Mouse (Mus musculus) limb, embryonic 12.5 days (tissue): ENCODE measurements around the gene Cux2. TPM values are rescaled to one million over a fixed set of nuclear protein-coding genes. Genes with fewer than 3 reads are reported as not detected.

ENCODE experiments used
- ATAC-seq: fragments of 200-750 bp; cut with Nextera tagmentation; 2 replicates; pipeline ENCODE4 v1.8.0; 2017; ENCODE audit warnings: low read depth, moderate TSS enrichment; ENCODE audit not compliant: insufficient number of reproducible peaks, insufficient read depth, low FRiP score, low TSS enrichment
- H3K27ac ChIP-seq: fragments of 300-500 bp; sonication (generic); 2 replicates; pipeline ENCODE4 v1.5.1; 2016; ENCODE audit warnings: mild to moderate bottlenecking, moderate library complexity
- H3K27me3 ChIP-seq: fragments of 300-500 bp; sonication (generic); 2 replicates; pipeline ENCODE4 v1.6.1; 2016; ENCODE audit warnings: mild to moderate bottlenecking, moderate library complexity
- H3K36me3 ChIP-seq: fragments of 300-500 bp; sonication (generic); 2 replicates; pipeline ENCODE4 v1.6.1; 2016; ENCODE audit warnings: mild to moderate bottlenecking, moderate library complexity
- H3K4me1 ChIP-seq: fragments of 300-500 bp; sonication (generic); replicated peaks from 2 replicates; pipeline ENCODE4 v1.6.1; 2016
- H3K4me2 ChIP-seq: fragments of 300-500 bp; sonication (generic); 2 replicates; pipeline ENCODE4 v1.6.1; 2016; ENCODE audit warnings: mild to moderate bottlenecking, moderate library complexity
- H3K4me3 ChIP-seq: fragments of 300-500 bp; sonication (generic); replicated peaks from 2 replicates; pipeline ENCODE4 v1.5.1; 2016; ENCODE audit warnings: mild to moderate bottlenecking
- H3K9ac ChIP-seq: fragments of 300-500 bp; sonication (generic); replicated peaks from 2 replicates; pipeline ENCODE4 v1.6.1; 2016; ENCODE audit warnings: mild to moderate bottlenecking, moderate library complexity
- H3K9me3 ChIP-seq: fragments of 300-500 bp; sonication (generic); 2 replicates; pipeline ENCODE4 v1.6.1; 2016; ENCODE audit warnings: mild to moderate bottlenecking, moderate library complexity
- WGBS: fragments of 180-500 bp; shearing (Covaris S2); methylation state at CpG from one replicate; pipeline ENCODE4 v1.1.7; 2016; 5-methylcytosine and 5-hydroxymethylcytosine counted together
- polyA plus RNA-seq: library from polyadenylated mRNA; unstranded; fragments of >200 nt; fragmentation: Nextera tagmentation; extraction: Ambion mirVana; gene quantifications from 2 replicates; pipeline ENCODE4 v1.2.1, GENCODE M21; 2016

The Cux2 gene
- polyA plus RNA-seq, 1 experiment from 2014 or later = 5.0 TPM

- no peak overlapping the region for H3K9ac ChIP-seq
- H3K27ac ChIP-seq = no peak overlapping the region
- H3K4me1 ChIP-seq = peaks cover 23% of the 10 kb centered on the region
- ATAC-seq = no peak
- no peaks in the 10 kb centered on the region for H3K36me3 ChIP-seq
- H3K27me3 ChIP-seq = peaks cover 22% of the 10 kb centered on the region; the same call in 1 of the 2 replicates
- H3K4me3 ChIP-seq = no peak overlapping the region
- no peak overlapping the region for H3K4me2 ChIP-seq
- WGBS = 78% methylated on average over 14 of the region's 14 CpGs
- H3K9me3 ChIP-seq = peaks cover 7% of the 10 kb centered on the region; the same call in 1 of the 2 replicates
These were observed 157.6 kb downstream of the Cux2 start for GRCm38 (mm10) chr5:121892281-121892680.

- Histone ChIP-seq H3K36me3 (0 out of 2 replicates have a peak, but pooled peaks cover 2% of the 10 kb centered on the region), H3K9me3 (peaks cover 15% of the 10 kb centered on the region; the same call in 1 of the 2 replicates), H3K4me1 (peaks cover 23% of the 10 kb centered on the region), H3K9ac (no peak overlapping the region), H3K27me3 (peaks cover 17% of the 10 kb centered on the region; the same call in 1 of the 2 replicates), H3K4me3 (no peak overlapping the region), H3K27ac (no peak overlapping the region), H3K4me2 (no peak overlapping the region)
- 89% methylated on average over 7 of the region's 7 CpGs for WGBS
- ATAC-seq = no peak
These were observed 159.0 kb downstream of the Cux2 start for GRCm38 (mm10) chr5:121890925-121891324.

GRCm38 (mm10) chr5:121889819-121890362 is 160.0 kb downstream of the Cux2 start:
- H3K4me3 ChIP-seq = no peak overlapping the region
- peaks cover 15% of the 10 kb centered on the region for H3K4me1 ChIP-seq
- peak overlapping the region; percentile 37; the same call in 1 of the 2 replicates for H3K9ac ChIP-seq
- WGBS = 31% methylated on average over 9 of the region's 9 CpGs
- H3K27me3 ChIP-seq = peaks cover 15% of the 10 kb centered on the region; the same call in 1 of the 2 replicates
- H3K36me3 ChIP-seq = 0 out of 2 replicates have a peak, but pooled peaks cover 2% of the 10 kb centered on the region
- peaks cover 17% of the 10 kb centered on the region; the same call in 1 of the 2 replicates for H3K9me3 ChIP-seq
- no peak for ATAC-seq
- peak overlapping the region; percentile 35; the same call in 1 of the 2 replicates for H3K27ac ChIP-seq
- no peak overlapping the region for H3K4me2 ChIP-seq

- H3K9me3 ChIP-seq = peaks cover 17% of the 10 kb centered on the region; the same call in 1 of the 2 replicates
- no peak overlapping the region for H3K27ac ChIP-seq
- H3K36me3 ChIP-seq = 0 out of 2 replicates have a peak, but pooled peaks cover 2% of the 10 kb centered on the region
- peaks cover 11% of the 10 kb centered on the region for H3K4me1 ChIP-seq
- no peak for ATAC-seq
- H3K4me2 ChIP-seq = no peak overlapping the region
- H3K27me3 ChIP-seq = peaks cover 10% of the 10 kb centered on the region; the same call in 1 of the 2 replicates
- H3K4me3 ChIP-seq = no peak overlapping the region
- H3K9ac ChIP-seq = no peak overlapping the region
- 20% methylated on average over 13 of the region's 13 CpGs for WGBS
These were observed 160.5 kb downstream of the Cux2 start for GRCm38 (mm10) chr5:121889375-121889774.

- Histone ChIP-seq H3K4me1 (peaks cover 8% of the 10 kb centered on the region; the same call in 1 of the 2 replicates), H3K4me3 (no peak overlapping the region), H3K9me3 (peaks cover 17% of the 10 kb centered on the region; the same call in 1 of the 2 replicates), H3K4me2 (no peak overlapping the region), H3K27ac (no peak overlapping the region), H3K9ac (no peak overlapping the region), H3K36me3 (0 out of 2 replicates have a peak, but pooled peaks cover 2% of the 10 kb centered on the region), H3K27me3 (no peaks in the 10 kb centered on the region)
- ATAC-seq = no peak
- WGBS = 72% methylated on average over 8 of the region's 8 CpGs
These were observed 166.5 kb downstream of the Cux2 start for GRCm38 (mm10) chr5:121883356-121883755.

- Histone ChIP-seq H3K4me3 (no peak overlapping the region), H3K9ac (no peak overlapping the region), H3K36me3 (peaks cover 4% of the 10 kb centered on the region), H3K27ac (no peak overlapping the region), H3K4me2 (no peak overlapping the region), H3K27me3 (no peaks in the 10 kb centered on the region), H3K4me1 (peaks cover 8% of the 10 kb centered on the region; the same call in 1 of the 2 replicates), H3K9me3 (no peaks in the 10 kb centered on the region)
- no peak for ATAC-seq
- WGBS = 53% methylated on average over 6 of the region's 6 CpGs
These were observed 170.7 kb downstream of the Cux2 start for GRCm38 (mm10) chr5:121879211-121879610.

- H3K27ac ChIP-seq = no peak overlapping the region
- H3K9ac ChIP-seq = no peak overlapping the region
- H3K36me3 ChIP-seq = peaks cover 4% of the 10 kb centered on the region
- H3K27me3 ChIP-seq = 0 out of 2 replicates have a peak, but pooled peaks cover 4% of the 10 kb centered on the region
- H3K4me1 ChIP-seq = peaks cover 5% of the 10 kb centered on the region; the same call in 1 of the 2 replicates
- H3K4me3 ChIP-seq = no peak overlapping the region
- ATAC-seq = no peak
- H3K9me3 ChIP-seq = no peaks in the 10 kb centered on the region
- no peak overlapping the region for H3K4me2 ChIP-seq
- WGBS = 85% methylated on average over 17 of the region's 17 CpGs
These were observed 171.2 kb downstream of the Cux2 start for GRCm38 (mm10) chr5:121878703-121879102.

- no peak overlapping the region for H3K4me3 ChIP-seq
- no peak overlapping the region for H3K4me2 ChIP-seq
- H3K9me3 ChIP-seq = no peaks in the 10 kb centered on the region
- H3K36me3 ChIP-seq = peaks cover 4% of the 10 kb centered on the region
- no peak for ATAC-seq
- H3K9ac ChIP-seq = no peak overlapping the region
- WGBS = 87% methylated on average over 12 of the region's 12 CpGs
- peaks cover 3% of the 10 kb centered on the region; the same call in 1 of the 2 replicates for H3K4me1 ChIP-seq
- H3K27me3 ChIP-seq = 0 out of 2 replicates have a peak, but pooled peaks cover 10% of the 10 kb centered on the region
- H3K27ac ChIP-seq = no peak overlapping the region
These were observed 173.0 kb downstream of the Cux2 start for GRCm38 (mm10) chr5:121876901-121877300.

GRCm38 (mm10) chr5:121875041-121875440 is 174.9 kb downstream of the Cux2 start:
- WGBS = 85% methylated on average over 12 of the region's 12 CpGs

GRCm38 (mm10) chr5:121872158-121872557 is 177.7 kb downstream of the Cux2 start:
- no peak overlapping the region for H3K9ac ChIP-seq
- H3K4me2 ChIP-seq = no peak overlapping the region
- 12% methylated on average over 4 of the region's 4 CpGs for WGBS
- H3K36me3 ChIP-seq = peaks cover 4% of the 10 kb centered on the region
- 0 out of 2 replicates have a peak, but pooled peaks cover 10% of the 10 kb centered on the region for H3K27me3 ChIP-seq
- H3K27ac ChIP-seq = no peak overlapping the region
- ATAC-seq = no peak
- no peaks in the 10 kb centered on the region for H3K4me1 ChIP-seq
- H3K4me3 ChIP-seq = no peak overlapping the region
- H3K9me3 ChIP-seq = no peaks in the 10 kb centered on the region

More at GRCm38 (mm10) chr5:121875041-121875440, 174.9 kb downstream of the Cux2 start:
- peaks cover 4% of the 10 kb centered on the region for H3K36me3 ChIP-seq
- H3K9me3 ChIP-seq = no peaks in the 10 kb centered on the region
- H3K4me1 ChIP-seq = peaks cover 3% of the 10 kb centered on the region; the same call in 1 of the 2 replicates
- H3K4me2 ChIP-seq = no peak overlapping the region
- no peak overlapping the region for H3K27ac ChIP-seq
- no peak overlapping the region for H3K4me3 ChIP-seq
- H3K27me3 ChIP-seq = 0 out of 2 replicates have a peak, but pooled peaks cover 10% of the 10 kb centered on the region
- H3K9ac ChIP-seq = no peak overlapping the region
- ATAC-seq = no peak

- H3K4me1 ChIP-seq = no peaks in the 10 kb centered on the region
- WGBS = 86% methylated on average over 13 of the region's 13 CpGs
- no peak for ATAC-seq
- H3K9ac ChIP-seq = no peak overlapping the region
- no peak overlapping the region for H3K4me3 ChIP-seq
- H3K27ac ChIP-seq = no peak overlapping the region
- peaks cover 4% of the 10 kb centered on the region for H3K36me3 ChIP-seq
- 0 out of 2 replicates have a peak, but pooled peaks cover 10% of the 10 kb centered on the region for H3K27me3 ChIP-seq
- no peaks in the 10 kb centered on the region for H3K9me3 ChIP-seq
- H3K4me2 ChIP-seq = no peak overlapping the region
These were observed 178.3 kb downstream of the Cux2 start for GRCm38 (mm10) chr5:121871515-121872030.
